Mouse (Mus musculus): Measurements from ENCODE around the gene Cyp20a1. TPM values are rescaled to one million over a fixed set of nuclear protein-coding genes. Genes with fewer than 3 reads are reported as not detected.

The Cyp20a1 gene
- 22.6 and 27.3 TPM in 2 replicates for polyA plus RNA-seq (2015; fragmentation: Nextera tagmentation; extraction: Ambion mirVana)

GRCm38 (mm10) chr1:60342808-60343629, at the start of gene Cyp20a1:
TSS of gene Cyp20a1 (plus strand) at chr1:60343323.

GRCm38 (mm10) chr1:60409168-60409828, 66.2 kb downstream of the Cyp20a1 start, which contains the start of gene Abi2:
TSS of gene Abi2 (plus strand) at chr1:60409619.

Other genes with a start within 250 kb of the Cyp20a1 start
- gene Carf, start 245.1 kb upstream of the Cyp20a1 start, polyA plus RNA-seq (2015; fragmentation: Nextera tagmentation; extraction: Ambion mirVana): 2.8 and 4.2 TPM in 2 replicates
- 25.1 and 41.0 TPM in 2 replicates for gene Wdr12, start 244.7 kb upstream of the Cyp20a1 start, polyA plus RNA-seq (2015; fragmentation: Nextera tagmentation; extraction: Ambion mirVana)
- gene Nbeal1, start 162.7 kb upstream of the Cyp20a1 start, polyA plus RNA-seq (2015; fragmentation: Nextera tagmentation; extraction: Ambion mirVana): 5.1 and 7.7 TPM in 2 replicates
- 11.8 and 14.7 TPM in 2 replicates for gene Abi2, start 66.3 kb downstream of the Cyp20a1 start, polyA plus RNA-seq (2015; fragmentation: Nextera tagmentation; extraction: Ambion mirVana)
- gene Raph1, start 223.8 kb downstream of the Cyp20a1 start, polyA plus RNA-seq (2015; fragmentation: Nextera tagmentation; extraction: Ambion mirVana): 21.3 and 23.2 TPM in 2 replicates